Mouse (Mus musculus) heart, postnatal 25 days (tissue): ENCODE measurements around the gene Zranb3. TPM values are rescaled to one million over a fixed set of nuclear protein-coding genes. Genes with fewer than 3 reads are reported as not detected.
A peak's percentile ranks its signal among the peaks of the same experiment; 100 is the strongest.
"Not testable (repeated sequence)": the region's sequence is repeated elsewhere in the genome, so short reads cannot be mapped to it uniquely, and the experiment has no call there.

Experiments used
- DNase-seq: peaks from one replicate; pipeline ENCODE4 v3.0.0; 2022; ENCODE audit warnings: low spot score
- intact Hi-C: fragments of 180-260 bp; cut with DNase I; formaldehyde crosslinking; loops from one replicate; pipeline ENCODE4 v1.15.1; 2025
- total RNA-seq, 2 experiments: library from RNA; stranded (reverse); gene quantifications; 2 replicates each; pipeline ENCODE4 v1.2.3; 2021

Gene Zranb3
- 1 to 10 TPM; 3.5 to 3.8 TPM for total RNA-seq

- peak; percentile 95 for DNase-seq
- intact Hi-C loops = loop anchor here (5.0 kb wide), 2 partner anchors 139 to 331 kb away; partner anchors contain the start of genes Ccnt2 and Ubxn4
Measured at GRCm38 (mm10) chr1:128102641-128103461, at the start of gene Zranb3, which contains the start of gene R3hdm1. Gene Zranb3 (minus strand): TSS chr1:128103047. Gene R3hdm1 (plus strand): TSS chr1:128103301.

GRCm38 (mm10) chr1:128141737-128142136 lies 38.9 kb upstream of the Zranb3 start:
- intact Hi-C loops = loop anchor here (2.0 kb wide), 1 partner anchor 315 kb away; no protein-coding TSS in a partner anchor
- DNase-seq = no peak

GRCm38 (mm10) chr1:128141039-128141438 lies 38.2 kb upstream of the Zranb3 start:
- DNase-seq = no peak
- intact Hi-C loops = loop anchor here (2.0 kb wide), 1 partner anchor 314 kb away; no protein-coding TSS in a partner anchor

GRCm38 (mm10) chr1:128136222-128136621 lies 33.4 kb upstream of the Zranb3 start:
- intact Hi-C loops, DNase-seq: not testable (repeated sequence)

- no peak for DNase-seq
- intact Hi-C loops = no loop called here
Measured at GRCm38 (mm10) chr1:128120913-128121627, 18.2 kb upstream of the Zranb3 start.

GRCm38 (mm10) chr1:128103520-128104088 lies 757 bp upstream of the Zranb3 start:
- DNase-seq = peak; percentile 24
- intact Hi-C loops = loop anchor here (5.0 kb wide), 2 partner anchors 139 to 331 kb away; partner anchors contain the start of genes Ccnt2 and Ubxn4

GRCm38 (mm10) chr1:128102251-128102640 lies 601 bp downstream of the Zranb3 start:
- intact Hi-C loops = loop anchor here (5.0 kb wide), 2 partner anchors 140 to 330 kb away; partner anchors contain the start of genes Ccnt2 and Ubxn4
- no peak for DNase-seq

- no peak for DNase-seq
- intact Hi-C loops = no loop called here
Measured at GRCm38 (mm10) chr1:128098309-128098708, 4.5 kb downstream of the Zranb3 start.

GRCm38 (mm10) chr1:128094686-128095085 lies 8.2 kb downstream of the Zranb3 start:
- DNase-seq = no peak
- intact Hi-C loops = no loop called here

GRCm38 (mm10) chr1:128082800-128083199 lies 20.0 kb downstream of the Zranb3 start:
- intact Hi-C loops = no loop called here
- no peak for DNase-seq

GRCm38 (mm10) chr1:128081873-128082272 lies 21.0 kb downstream of the Zranb3 start:
- DNase-seq = no peak
- intact Hi-C loops = no loop called here

- peak; percentile 9 for DNase-seq
- intact Hi-C loops = no loop called here
Measured at GRCm38 (mm10) chr1:128080936-128081696, 21.7 kb downstream of the Zranb3 start.

- intact Hi-C loops = no loop called here
- DNase-seq = no peak
Measured at GRCm38 (mm10) chr1:128078646-128079045, 24.2 kb downstream of the Zranb3 start.

- intact Hi-C loops = no loop called here
- no peak for DNase-seq
Measured at GRCm38 (mm10) chr1:128077788-128078187, 25.1 kb downstream of the Zranb3 start.

- no peak for DNase-seq
- intact Hi-C loops = no loop called here
Measured at GRCm38 (mm10) chr1:128076791-128077479, 25.9 kb downstream of the Zranb3 start.

GRCm38 (mm10) chr1:128073051-128073450 lies 29.8 kb downstream of the Zranb3 start:
- no peak for DNase-seq
- intact Hi-C loops = no loop called here

GRCm38 (mm10) chr1:128070003-128070402 lies 32.8 kb downstream of the Zranb3 start:
- intact Hi-C loops = no loop called here
- no peak for DNase-seq

GRCm38 (mm10) chr1:128068945-128069397 lies 33.9 kb downstream of the Zranb3 start:
- intact Hi-C loops = no loop called here
- DNase-seq = no peak

- intact Hi-C loops = no loop called here
- DNase-seq = no peak
Measured at GRCm38 (mm10) chr1:128064716-128065115, 38.1 kb downstream of the Zranb3 start.
